Mouse (Mus musculus): ENCODE measurements around the gene Mif. TPM values are rescaled to one million over a fixed set of nuclear protein-coding genes. Genes with fewer than 3 reads are reported as not detected.

Mif gene
- total RNA-seq, 2 experiments from 2014 or later, result 202 to 203 TPM

- DNase-seq (ENCODE audit: low spot score), result no peak
- intact Hi-C loops (cut with DNase I), result no loop called here
Measured at GRCm38 (mm10) chr10:75878836-75879235, 18.8 kb upstream of the Mif start.

DNA sequence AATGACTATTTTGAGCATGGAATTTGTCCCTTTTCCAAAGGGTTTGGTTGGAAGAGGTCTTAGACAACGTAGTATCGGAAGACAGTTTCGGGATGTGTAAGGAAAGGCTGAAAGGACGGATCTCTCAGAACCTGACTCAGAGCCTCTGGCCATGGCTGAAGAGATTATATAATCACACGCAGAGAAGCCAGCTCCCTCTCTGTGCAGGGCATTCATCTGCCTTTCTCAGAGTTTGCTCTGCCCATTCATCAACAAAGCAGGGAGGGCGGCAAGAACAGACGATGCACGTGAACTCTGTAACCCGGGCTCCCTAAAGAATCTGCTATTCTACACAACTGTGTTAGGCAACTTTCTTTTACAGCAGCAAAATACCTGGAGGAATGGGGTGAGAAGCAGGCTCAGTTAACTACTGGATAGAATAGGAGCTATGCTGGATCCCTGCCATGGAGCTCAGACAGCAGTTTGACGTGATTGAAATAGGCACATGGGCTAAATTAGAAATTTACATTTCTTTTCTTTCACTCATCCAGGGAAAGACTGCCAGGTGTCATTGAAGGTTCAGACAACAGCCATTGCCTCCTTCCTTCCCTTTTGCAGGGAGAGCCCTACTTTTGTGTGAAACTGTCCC is 13.6 kb upstream of the Mif start:
- no peak for DNase-seq (ENCODE audit: low spot score)
- intact Hi-C loops (cut with DNase I), result no loop called here

DNA sequence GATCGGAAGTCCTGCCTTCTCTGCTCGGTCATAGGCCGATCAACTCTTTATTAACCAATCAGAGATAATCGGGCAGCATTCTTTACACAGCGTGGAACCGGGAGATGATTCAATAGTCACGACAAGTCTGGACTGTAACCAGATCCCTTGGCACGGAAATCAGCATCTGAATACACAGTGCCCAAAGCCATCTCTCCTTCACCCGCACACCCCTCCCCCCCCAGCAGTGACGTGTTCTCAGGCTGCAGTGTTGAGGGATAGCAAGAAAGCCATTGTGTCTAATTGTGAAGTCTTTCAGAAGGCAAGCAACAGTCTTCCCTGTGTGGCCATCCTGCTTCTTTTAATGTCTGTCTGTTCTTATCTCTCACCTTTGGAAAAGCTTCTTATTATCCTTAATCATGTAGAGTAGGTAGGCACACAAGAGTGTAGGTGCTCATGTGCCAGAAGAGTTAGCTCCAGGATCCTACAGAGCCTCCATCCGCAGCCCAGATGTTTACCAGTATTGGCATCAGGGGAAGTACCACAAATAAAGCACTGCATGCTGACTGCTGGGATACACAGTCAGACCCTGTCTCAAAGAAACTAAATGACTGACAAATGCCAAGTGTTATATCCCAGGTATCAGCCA is 13.0 kb upstream of the Mif start:
- DNase-seq (ENCODE audit: low spot score), result peak; percentile 59
- intact Hi-C loops (cut with DNase I), result no loop called here

- DNase-seq (ENCODE audit: low spot score), result no peak
- intact Hi-C loops (cut with DNase I), result no loop called here
Measured at GRCm38 (mm10) chr10:75872025-75872914, 12.2 kb upstream of the Mif start.

- intact Hi-C loops (cut with DNase I), result no loop called here
- DNase-seq (ENCODE audit: low spot score), result no peak
Measured at GRCm38 (mm10) chr10:75861587-75861986, 1.5 kb upstream of the Mif start.

- DNase-seq (ENCODE audit: low spot score), result no peak
- intact Hi-C loops (cut with DNase I), result no loop called here
Measured at GRCm38 (mm10) chr10:75860746-75861145, 706 bp upstream of the Mif start.

DNA sequence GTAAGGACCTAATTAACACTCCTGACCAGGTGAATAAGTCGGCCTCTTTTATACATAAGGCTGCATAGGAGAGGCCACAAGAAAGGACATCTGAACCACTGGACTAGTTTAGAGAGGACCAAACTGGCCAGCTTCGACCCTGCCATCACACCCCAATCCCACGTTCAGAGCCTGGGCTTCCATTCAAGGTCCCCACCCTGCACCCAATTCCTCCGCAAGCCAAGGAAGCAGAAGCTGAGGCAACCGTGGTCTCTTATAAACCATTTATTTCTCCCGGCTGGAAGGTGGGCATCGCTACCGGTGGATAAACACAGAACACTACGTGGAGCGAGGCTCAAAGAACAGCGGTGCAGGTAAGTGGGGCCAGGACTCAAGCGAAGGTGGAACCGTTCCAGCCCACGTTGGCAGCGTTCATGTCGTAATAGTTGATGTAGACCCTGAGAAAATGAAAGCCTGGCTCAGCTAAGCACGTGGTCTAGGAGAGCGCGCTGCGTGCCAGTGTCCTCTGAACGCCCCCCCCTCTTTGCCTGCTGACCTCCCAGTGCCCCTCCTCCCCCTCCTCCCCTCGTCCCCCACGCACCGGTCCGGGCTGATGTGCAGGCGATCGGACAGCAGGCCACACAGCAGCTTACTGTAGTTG is 813 bp downstream of the Mif start:
- intact Hi-C loops (cut with DNase I), result no loop called here
- no peak for DNase-seq (ENCODE audit: low spot score)

DNA sequence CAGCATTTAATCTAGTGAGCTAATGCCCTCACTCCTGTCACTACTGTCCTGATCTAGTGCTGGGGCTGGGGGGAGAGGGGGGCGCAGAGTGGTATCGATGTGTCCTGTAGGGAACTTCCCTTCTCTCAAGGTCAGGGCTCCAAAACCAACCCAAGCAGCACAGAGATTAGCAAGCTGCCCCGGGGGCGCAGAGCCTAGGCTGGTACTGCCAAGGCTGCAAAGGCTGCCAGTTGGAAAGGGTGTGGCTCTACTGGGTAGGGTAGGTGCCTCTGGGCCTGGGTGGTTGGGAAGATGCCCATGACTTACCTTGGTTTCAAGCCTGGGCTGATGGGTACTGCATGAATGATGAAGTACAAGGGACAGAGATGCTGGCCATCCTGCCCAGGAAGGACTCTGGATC is 2.4 kb downstream of the Mif start:
- no peak for DNase-seq (ENCODE audit: low spot score)
- intact Hi-C loops (cut with DNase I), result loop anchor here (2.0 kb wide), 1 partner anchor 59 kb away; the partner anchor contains the start of gene Gstt1

- intact Hi-C loops (cut with DNase I), result loop anchor here (2.0 kb wide), 1 partner anchor 58 kb away; the partner anchor contains the start of gene Gstt1
- DNase-seq (ENCODE audit: low spot score), result no peak
Measured at GRCm38 (mm10) chr10:75856976-75857375, 3.1 kb downstream of the Mif start.

DNA sequence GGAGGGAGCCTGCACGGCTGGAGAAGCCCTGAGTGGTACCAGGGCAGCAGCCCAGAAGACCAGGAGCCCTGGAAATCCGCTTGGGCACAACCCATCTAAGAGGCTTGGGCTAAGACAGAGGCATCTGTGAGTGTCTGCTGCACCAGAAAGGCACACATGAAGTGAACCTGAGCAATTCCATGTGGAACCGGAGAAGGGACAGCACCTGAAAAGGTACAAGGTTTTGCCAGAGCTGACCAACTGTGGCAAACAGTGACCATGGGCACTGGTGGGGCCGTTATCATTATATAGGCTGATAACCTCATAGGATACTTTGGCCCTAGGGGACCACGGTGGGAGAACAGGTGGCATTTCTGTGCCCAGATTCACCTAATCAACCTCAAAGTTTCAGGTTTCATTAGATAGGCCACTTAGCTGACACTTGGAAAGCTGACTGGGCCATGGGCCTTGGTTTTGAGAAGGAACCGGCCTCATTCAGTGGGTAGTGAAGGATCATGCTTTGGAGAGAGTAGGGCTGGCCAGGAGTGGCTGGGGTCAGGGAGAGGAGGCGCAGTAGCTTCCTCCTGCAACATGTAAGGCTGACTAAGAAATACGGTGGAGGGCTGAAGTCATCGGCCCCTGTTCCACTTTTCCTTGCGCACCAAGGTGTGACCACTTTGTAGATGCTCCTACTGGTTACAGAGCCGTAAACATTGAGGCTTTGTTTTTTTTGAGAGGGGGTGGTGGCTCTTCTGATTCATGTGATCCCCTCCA is 3.7 kb downstream of the Mif start:
- intact Hi-C loops (cut with DNase I), result loop anchor here (2.0 kb wide), 1 partner anchor 58 kb away; the partner anchor contains the start of gene Gstt1
- no peak for DNase-seq (ENCODE audit: low spot score)

GRCm38 (mm10) chr10:75855416-75855981 is 4.5 kb downstream of the Mif start:
- DNase-seq (ENCODE audit: low spot score), result no peak
- intact Hi-C loops (cut with DNase I), result no loop called here

- no peak for DNase-seq (ENCODE audit: low spot score)
- intact Hi-C loops (cut with DNase I), result loop anchor here (5.0 kb wide), 3 partner anchors 92 to 267 kb away; partner anchors contain the start of genes Cabin1 and Ggt5
Measured at GRCm38 (mm10) chr10:75854791-75855190, 5.2 kb downstream of the Mif start.

GRCm38 (mm10) chr10:75854096-75854495 is 5.9 kb downstream of the Mif start:
- intact Hi-C loops (cut with DNase I), result loop anchor here (5.0 kb wide), 3 partner anchors 92 to 267 kb away; partner anchors contain the start of genes Cabin1 and Ggt5
- DNase-seq (ENCODE audit: low spot score), result no peak

GRCm38 (mm10) chr10:75853452-75853851 is 6.6 kb downstream of the Mif start:
- intact Hi-C loops (cut with DNase I), result loop anchor here (1.0 to 5.0 kb wide), 4 partner anchors 91 to 266 kb away; partner anchors contain the start of genes Cabin1 and Ggt5
- DNase-seq (ENCODE audit: low spot score), result peak; percentile 44

DNA sequence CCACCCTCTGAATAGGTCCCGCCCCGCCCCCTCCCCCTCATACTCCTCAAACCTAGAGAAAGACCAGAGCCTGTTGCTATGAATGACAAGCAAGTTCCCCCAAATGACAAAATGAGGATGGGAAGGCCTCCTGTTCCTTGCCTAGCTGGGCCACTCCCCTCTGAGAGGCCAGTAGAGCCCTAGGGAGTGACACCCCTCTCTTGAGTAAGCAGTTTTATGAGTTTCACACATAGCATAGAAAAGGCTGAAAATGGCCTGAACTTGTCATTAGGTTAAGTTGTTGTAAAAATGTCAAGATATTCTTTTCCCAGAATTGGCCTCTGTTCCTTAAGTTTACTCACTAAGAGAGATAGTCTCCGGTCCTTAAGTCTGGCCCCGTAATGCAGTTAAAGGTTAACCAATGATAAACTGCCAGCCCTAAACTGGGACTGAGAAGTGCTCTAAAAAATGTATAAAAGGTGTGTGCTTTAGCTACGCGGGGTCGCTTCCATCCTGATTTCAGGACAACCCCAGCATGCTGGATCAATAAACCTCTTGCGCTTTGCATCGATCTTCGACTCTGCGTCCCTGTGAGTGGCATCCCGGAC is 7.4 kb downstream of the Mif start:
- DNase-seq (ENCODE audit: low spot score), result no peak
- intact Hi-C loops (cut with DNase I), result loop anchor here (1.0 to 5.0 kb wide), 4 partner anchors 90 to 265 kb away; partner anchors contain the start of genes Cabin1 and Ggt5

- intact Hi-C loops (cut with DNase I), result loop anchor here (5.0 kb wide), 3 partner anchors 89 to 264 kb away; partner anchors contain the start of genes Cabin1 and Ggt5
- no peak for DNase-seq (ENCODE audit: low spot score)
Measured at GRCm38 (mm10) chr10:75851681-75852080, 8.4 kb downstream of the Mif start.

DNA sequence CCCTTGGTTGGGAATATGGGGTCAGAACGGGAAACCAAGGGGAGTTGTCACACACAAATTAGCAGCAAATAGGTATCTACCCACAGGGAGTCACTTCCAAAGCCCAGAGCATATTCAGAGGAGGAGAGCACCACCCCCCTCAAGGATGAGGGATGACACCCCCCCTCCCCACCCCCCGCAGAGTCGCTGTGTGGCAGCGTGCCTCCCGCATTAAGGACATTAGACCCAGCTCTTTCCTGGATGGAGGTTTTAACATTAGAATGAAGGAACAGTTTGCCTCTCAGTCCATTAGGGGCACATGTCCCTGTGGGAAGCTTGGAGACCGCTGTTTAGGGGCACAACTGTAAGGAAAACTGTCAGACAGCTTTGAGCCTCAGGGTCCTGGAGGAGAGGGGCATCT is 9.0 kb downstream of the Mif start:
- DNase-seq (ENCODE audit: low spot score), result no peak
- intact Hi-C loops (cut with DNase I), result loop anchor here (5.0 kb wide), 3 partner anchors 89 to 264 kb away; partner anchors contain the start of genes Cabin1 and Ggt5

GRCm38 (mm10) chr10:75848382-75848781 is 11.7 kb downstream of the Mif start:
- DNase-seq (ENCODE audit: low spot score), result no peak
- intact Hi-C loops (cut with DNase I), result no loop called here
